Mouse (Mus musculus) heart, embryonic 13.5 days (tissue): Measurements from ENCODE around the gene Ttc27. TPM values are rescaled to one million over a fixed set of nuclear protein-coding genes. Genes with fewer than 3 reads are reported as not detected.

ENCODE experiments used
- ATAC-seq: fragments of 200-750 bp; cut with Nextera tagmentation; 2 replicates; pipeline ENCODE4 v1.8.0; 2017; ENCODE audit warnings: moderate TSS enrichment; ENCODE audit not compliant: insufficient number of reproducible peaks, low FRiP score, low TSS enrichment; ENCODE audit errors: extremely low read depth
- H3K27ac ChIP-seq: fragments of 300-500 bp; sonication (generic); replicated peaks from 2 replicates; pipeline ENCODE4 v1.5.1; 2015; ENCODE audit warnings: moderate library complexity, mild to moderate bottlenecking, inconsistent platforms
- H3K27me3 ChIP-seq: fragments of 300-500 bp; sonication (generic); replicated peaks from 2 replicates; pipeline ENCODE4 v1.6.1; 2015; ENCODE audit warnings: mild to moderate bottlenecking, inconsistent platforms
- H3K36me3 ChIP-seq: fragments of 300-500 bp; sonication (generic); 2 replicates; pipeline ENCODE4 v1.6.1; 2015; ENCODE audit warnings: mild to moderate bottlenecking, inconsistent platforms
- H3K4me1 ChIP-seq: fragments of 300-500 bp; sonication (generic); 2 replicates; pipeline ENCODE4 v1.6.1; 2015; ENCODE audit warnings: inconsistent platforms
- H3K4me2 ChIP-seq: fragments of 300-500 bp; sonication (generic); 2 replicates; pipeline ENCODE4 v1.6.1; 2015; ENCODE audit warnings: inconsistent platforms, mild to moderate bottlenecking, moderate library complexity
- H3K4me3 ChIP-seq: fragments of 300-500 bp; sonication (generic); 2 replicates; pipeline ENCODE4 v1.5.1; 2015; ENCODE audit warnings: moderate library complexity, mild to moderate bottlenecking, inconsistent platforms
- H3K9ac ChIP-seq: fragments of 300-500 bp; sonication (generic); 2 replicates; pipeline ENCODE4 v1.6.1; 2015; ENCODE audit warnings: inconsistent platforms, mild to moderate bottlenecking, moderate library complexity
- H3K9me3 ChIP-seq: fragments of 300-500 bp; sonication (generic); 2 replicates; pipeline ENCODE4 v1.6.1; 2016; ENCODE audit warnings: inconsistent platforms
- WGBS: fragments of 180-500 bp; shearing (Covaris S2); methylation state at CpG from one replicate; pipeline ENCODE4 v1.1.7; 2015; ENCODE audit warnings: mixed read lengths; 5-methylcytosine and 5-hydroxymethylcytosine counted together
- polyA plus RNA-seq: library from polyadenylated mRNA; unstranded; fragments of >200 nt; fragmentation: Nextera tagmentation; extraction: Ambion mirVana; gene quantifications from 2 replicates; pipeline ENCODE4 v1.2.1, GENCODE M21; 2015

Gene Ttc27
- polyA plus RNA-seq, 1 experiment from 2014 or later = 15.2 TPM

GRCm38 (mm10) chr17:74888836-74889534, 171.5 kb downstream of the Ttc27 start:
- Histone ChIP-seq H3K4me1 (peaks cover 5% of the 10 kb centered on the region; the same call in 1 of the 2 replicates), H3K9me3 (no peaks in the 10 kb centered on the region), H3K27ac (no peak overlapping the region), H3K36me3 (no peaks in the 10 kb centered on the region), H3K4me2 (no peak overlapping the region), H3K4me3 (no peak overlapping the region), H3K9ac (no peak overlapping the region), H3K27me3 (no peaks in the 10 kb centered on the region)
- 71% methylated on average over 11 of the region's 11 CpGs for WGBS
- no peak for ATAC-seq

GRCm38 (mm10) chr17:74889535-74890117, 172.1 kb downstream of the Ttc27 start:
- no peak for ATAC-seq
- H3K9me3 ChIP-seq = no peaks in the 10 kb centered on the region

GRCm38 (mm10) chr17:74902453-74902852, 184.9 kb downstream of the Ttc27 start:
- Histone ChIP-seq H3K27me3 (no peaks in the 10 kb centered on the region), H3K4me2 (no peak overlapping the region), H3K36me3 (no peaks in the 10 kb centered on the region), H3K9me3 (peaks cover 8% of the 10 kb centered on the region), H3K4me1 (peaks cover 16% of the 10 kb centered on the region), H3K4me3 (no peak overlapping the region), H3K27ac (no peak overlapping the region), H3K9ac (no peak overlapping the region)
- peak; percentile 19; the same call in 1 of the 2 replicates for ATAC-seq
- WGBS = 90% methylated on average over 7 of the region's 7 CpGs

More at GRCm38 (mm10) chr17:74889535-74890117, 172.1 kb downstream of the Ttc27 start:
- no peaks in the 10 kb centered on the region; the same call in 1 of the 2 replicates for H3K4me1 ChIP-seq
- H3K4me3 ChIP-seq = no peak overlapping the region
- H3K27me3 ChIP-seq = no peaks in the 10 kb centered on the region
- H3K36me3 ChIP-seq = no peaks in the 10 kb centered on the region
- H3K27ac ChIP-seq = no peak overlapping the region
- WGBS = 88% methylated on average over 11 of the region's 11 CpGs
- no peak overlapping the region for H3K4me2 ChIP-seq
- no peak overlapping the region for H3K9ac ChIP-seq

GRCm38 (mm10) chr17:74903411-74904331, 186.1 kb downstream of the Ttc27 start:
- Histone ChIP-seq H3K4me1 (peaks cover 16% of the 10 kb centered on the region), H3K9me3 (peaks cover 8% of the 10 kb centered on the region), H3K27ac (peak overlapping the region; percentile 77), H3K9ac (no peak overlapping the region), H3K36me3 (no peaks in the 10 kb centered on the region), H3K4me2 (peak overlapping the region; percentile 42), H3K4me3 (no peak overlapping the region), H3K27me3 (no peaks in the 10 kb centered on the region)
- ATAC-seq = no peak
- WGBS = 38% methylated on average over 16 of the region's 16 CpGs

DNA sequence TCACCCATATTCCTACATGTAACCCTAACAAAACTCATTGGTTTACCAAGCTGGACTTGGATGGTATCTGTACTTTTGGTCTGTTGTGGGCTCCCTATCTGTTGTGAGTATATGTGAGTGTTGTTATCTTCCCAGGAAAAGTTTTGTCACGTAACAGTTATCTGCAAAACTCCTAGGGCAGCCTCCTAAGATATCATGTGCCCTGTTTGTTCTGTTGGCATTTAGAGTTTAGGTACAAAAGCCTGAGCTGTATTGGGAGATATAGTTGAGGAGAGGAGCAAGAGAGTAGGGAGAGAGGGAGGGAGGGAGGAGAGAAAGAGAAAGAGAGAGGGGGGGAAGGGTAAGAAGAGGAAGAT, 186.8 kb downstream of the Ttc27 start:
- WGBS = 36% methylated on average over 1 of the region's 1 CpGs
- H3K4me2 ChIP-seq = no peak overlapping the region
- H3K27ac ChIP-seq = peak overlapping the region; percentile 77
- no peak for ATAC-seq
- H3K4me3 ChIP-seq = no peak overlapping the region
- H3K27me3 ChIP-seq = no peaks in the 10 kb centered on the region
- peaks cover 16% of the 10 kb centered on the region for H3K4me1 ChIP-seq
- H3K9me3 ChIP-seq = peaks cover 8% of the 10 kb centered on the region
- no peaks in the 10 kb centered on the region for H3K36me3 ChIP-seq
- no peak overlapping the region for H3K9ac ChIP-seq

- H3K9me3 ChIP-seq = peaks cover 8% of the 10 kb centered on the region
- peaks cover 16% of the 10 kb centered on the region for H3K4me1 ChIP-seq
- no peak overlapping the region for H3K9ac ChIP-seq
- H3K27me3 ChIP-seq = no peaks in the 10 kb centered on the region
- H3K4me2 ChIP-seq = no peak overlapping the region
- no peak overlapping the region for H3K4me3 ChIP-seq
- no peak for ATAC-seq
- WGBS = 90% methylated on average over 3 of the region's 3 CpGs
- no peaks in the 10 kb centered on the region for H3K36me3 ChIP-seq
- no peak overlapping the region for H3K27ac ChIP-seq
These were observed 187.4 kb downstream of the Ttc27 start for GRCm38 (mm10) chr17:74904956-74905355.

- 81% methylated on average over 2 of the region's 2 CpGs for WGBS
These were observed 195.5 kb downstream of the Ttc27 start for GRCm38 (mm10) chr17:74912995-74913394.

More at GRCm38 (mm10) chr17:74912995-74913394, 195.5 kb downstream of the Ttc27 start:
- Histone ChIP-seq H3K4me2 (no peak overlapping the region), H3K9ac (no peak overlapping the region), H3K4me1 (no peaks in the 10 kb centered on the region), H3K4me3 (no peak overlapping the region), H3K36me3 (0 out of 2 replicates have a peak, but pooled peaks cover 4% of the 10 kb centered on the region), H3K9me3 (peaks cover 23% of the 10 kb centered on the region; the same call in 1 of the 2 replicates), H3K27me3 (no peaks in the 10 kb centered on the region), H3K27ac (no peak overlapping the region)
- ATAC-seq = no peak

Other genes with a start within 250 kb of the Ttc27 start
- 48.7 and 50.9 TPM in 2 replicates for gene Yipf4, start 228.2 kb upstream of the Ttc27 start, polyA plus RNA-seq
- gene Birc6, start 189.4 kb upstream of the Ttc27 start, polyA plus RNA-seq = 51.9 and 58.8 TPM in 2 replicates